Mouse (Mus musculus) adipocyte (in vitro differentiated cells): ENCODE results near the gene Vps37d.
"Not testable (repeated sequence)": the region's sequence is repeated elsewhere in the genome, so short reads cannot be mapped to it uniquely, and the experiment has no call there.

Source experiments
- DNase-seq: peaks from one replicate; pipeline ENCODE4 v3.0.0-alpha.2; 2016; ENCODE audit warnings: low spot score

Vps37d gene

GRCm38 (mm10) chr5:135075655-135076054 is 2.4 kb downstream of the Vps37d start:
- no peak for DNase-seq

- no peak for DNase-seq
Measured at GRCm38 (mm10) chr5:135073349-135074150, 4.5 kb downstream of the Vps37d start.

- no peak for DNase-seq
Measured at GRCm38 (mm10) chr5:135072720-135073119, 5.3 kb downstream of the Vps37d start.

GRCm38 (mm10) chr5:135072061-135072460 is 6.0 kb downstream of the Vps37d start:
- no peak for DNase-seq

- DNase-seq = no peak
Measured at GRCm38 (mm10) chr5:135070448-135070847, 7.6 kb downstream of the Vps37d start.

GRCm38 (mm10) chr5:135066008-135066407 is 12.1 kb downstream of the Vps37d start:
- DNase-seq = no peak

- DNase-seq = not testable (repeated sequence)
Measured at GRCm38 (mm10) chr5:135064909-135065446, 13.1 kb downstream of the Vps37d start, which contains the start of gene Bud23. Gene Bud23, minus strand, starts transcription at chr5:135064959.

- DNase-seq = peak; percentile 22
Measured at GRCm38 (mm10) chr5:135064382-135064766, 13.7 kb downstream of the Vps37d start.

GRCm38 (mm10) chr5:135063629-135064381 is 14.3 kb downstream of the Vps37d start, which contains the start of gene Dnajc30:
Gene Dnajc30, plus strand, starts transcription at chr5:135064202.
- peak; percentile 99 for DNase-seq

GRCm38 (mm10) chr5:135053356-135053755 is 24.7 kb downstream of the Vps37d start:
- DNase-seq = no peak

GRCm38 (mm10) chr5:135049268-135049667 is 28.8 kb downstream of the Vps37d start:
- not testable (repeated sequence) for DNase-seq

- no peak for DNase-seq
Measured at GRCm38 (mm10) chr5:135048539-135048938, 29.5 kb downstream of the Vps37d start.

- no peak for DNase-seq
Measured at GRCm38 (mm10) chr5:135044575-135044974, 33.5 kb downstream of the Vps37d start.

GRCm38 (mm10) chr5:135042105-135042788 is 35.8 kb downstream of the Vps37d start:
- DNase-seq = no peak

GRCm38 (mm10) chr5:135040777-135041176 is 37.3 kb downstream of the Vps37d start:
- DNase-seq = no peak

GRCm38 (mm10) chr5:135040059-135040458 is 38.0 kb downstream of the Vps37d start:
- DNase-seq = no peak

- no peak for DNase-seq
Measured at GRCm38 (mm10) chr5:135039541-135039940, 38.5 kb downstream of the Vps37d start.

- DNase-seq = no peak
Measured at GRCm38 (mm10) chr5:135037946-135038345, 40.1 kb downstream of the Vps37d start.

GRCm38 (mm10) chr5:135035608-135036359 is 42.3 kb downstream of the Vps37d start:
- no peak for DNase-seq

GRCm38 (mm10) chr5:135034593-135034992 is 43.5 kb downstream of the Vps37d start:
- no peak for DNase-seq

GRCm38 (mm10) chr5:135032581-135032980 is 45.5 kb downstream of the Vps37d start:
- no peak for DNase-seq
